Mouse (Mus musculus) lung, postnatal 14 days (tissue): ENCODE measurements at regions not wholly inside any gene's neighbourhood (a gene's known extent, or its start where the extent isn't known, plus 50 kb on each side); places are given as distances from the start of the nearest gene placed in this dataset.
"Not testable (repeated sequence)": the region's sequence is repeated elsewhere in the genome, so short reads cannot be mapped to it uniquely, and the experiment has no call there.

ENCODE experiments used
- DNase-seq: peaks from one replicate; pipeline ENCODE4 v3.0.0; 2021

DNA sequence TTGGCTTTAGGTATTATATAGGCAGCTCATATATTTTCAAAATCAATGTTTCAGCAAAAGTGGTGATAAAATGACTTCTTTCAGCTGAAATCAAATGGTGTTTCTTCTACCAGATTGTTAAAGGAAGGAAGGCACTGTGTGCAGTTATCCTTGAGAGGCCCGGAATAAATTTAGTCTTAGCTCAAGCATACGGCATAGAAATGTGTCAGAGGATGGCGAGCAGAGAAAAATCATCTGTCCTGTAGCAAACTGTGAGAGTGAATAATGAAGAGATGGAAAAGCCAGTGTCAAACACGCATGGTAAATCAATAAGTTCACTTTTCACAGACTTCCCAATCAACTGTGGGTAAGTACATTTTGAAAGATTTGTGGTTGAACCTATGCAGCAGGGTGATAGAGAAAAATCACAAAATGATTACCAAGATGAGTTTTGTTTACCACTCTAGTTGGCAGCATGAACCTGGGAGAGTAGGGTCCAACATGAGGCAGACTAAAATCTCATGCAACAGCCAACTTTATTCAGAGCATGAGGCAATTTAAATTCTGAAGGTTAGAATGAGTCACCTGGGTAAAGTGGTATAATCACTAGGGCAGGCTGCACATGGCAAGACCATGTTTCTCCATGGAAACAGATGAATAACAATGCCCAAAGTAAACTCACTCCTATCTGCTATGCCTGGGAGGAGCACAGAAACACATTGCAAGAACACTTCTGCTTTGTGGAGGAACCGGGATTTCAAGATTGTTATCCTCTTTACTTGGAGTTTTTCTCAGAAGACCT, 55.7 kb downstream of the AI429214 start:
- DNase-seq: no peak

DNA sequence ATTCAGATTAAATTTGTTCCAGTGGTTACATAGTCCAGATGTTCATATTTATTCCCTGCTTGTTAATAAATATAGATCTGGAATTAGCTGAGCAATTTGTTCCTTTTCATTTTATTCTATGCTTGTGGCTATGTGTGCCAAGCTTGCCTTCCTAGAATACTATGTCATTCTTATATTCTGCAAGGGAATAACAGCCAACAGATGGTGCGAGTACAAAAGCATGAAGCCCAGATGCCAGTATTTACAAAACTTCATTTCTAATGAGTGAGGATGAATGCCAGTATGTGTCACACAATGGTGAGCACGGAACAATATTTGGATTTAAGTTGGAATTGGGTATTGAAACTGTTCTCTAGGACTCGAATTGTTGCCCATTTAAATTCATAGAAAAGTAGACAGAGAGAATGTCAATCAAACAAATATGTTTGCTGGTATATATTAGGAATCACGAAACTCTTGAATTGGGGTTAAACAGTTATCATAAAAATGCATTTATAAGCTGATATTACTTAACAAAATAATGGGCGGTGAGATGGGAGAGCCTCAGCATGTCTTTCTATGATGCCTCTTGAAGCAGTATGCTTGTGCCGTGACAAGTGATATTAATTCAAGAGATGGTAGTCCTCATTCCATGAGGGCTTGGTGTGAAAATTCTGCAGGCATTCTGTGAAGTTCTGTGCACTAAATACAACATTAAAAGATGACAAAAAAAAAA, 56.7 kb downstream of the AI429214 start:
- DNase-seq: no peak

DNA sequence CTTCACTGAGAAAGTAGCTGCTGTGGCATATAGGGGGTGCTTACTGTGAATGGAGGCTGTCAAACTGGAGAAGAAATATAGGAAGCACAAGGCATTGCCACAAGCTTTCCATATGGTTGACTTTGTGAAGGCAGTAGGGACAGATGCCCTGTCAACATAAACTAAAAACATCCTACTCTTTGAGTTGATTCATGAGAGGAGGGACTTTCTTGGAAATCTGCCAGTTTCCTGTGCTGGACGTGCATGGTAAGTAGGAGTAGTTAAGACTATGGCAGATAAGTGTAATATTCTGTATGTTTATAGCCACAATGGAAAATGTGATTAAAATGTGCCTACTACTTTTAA, 57.3 kb downstream of the AI429214 start:
- DNase-seq: no peak

DNA sequence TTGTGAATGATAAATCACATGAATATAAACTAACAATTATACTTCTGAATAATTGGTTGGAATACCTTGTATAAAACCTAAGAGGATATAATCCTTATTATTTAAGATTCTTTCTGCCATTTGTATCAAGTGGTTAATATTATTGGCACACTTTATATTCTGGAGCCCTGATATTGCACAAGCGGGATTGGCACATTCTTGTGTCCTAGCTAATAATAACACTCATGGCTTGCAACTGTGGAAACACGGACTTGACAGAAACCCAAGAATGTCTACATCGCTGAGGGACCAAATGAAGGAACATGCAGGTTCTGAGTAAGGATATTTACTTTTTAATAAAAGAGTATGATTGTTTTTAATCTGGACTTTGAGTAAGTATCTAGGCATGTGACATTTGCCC, 63.0 kb downstream of the AI429214 start:
- peak; percentile 41 for DNase-seq

DNA sequence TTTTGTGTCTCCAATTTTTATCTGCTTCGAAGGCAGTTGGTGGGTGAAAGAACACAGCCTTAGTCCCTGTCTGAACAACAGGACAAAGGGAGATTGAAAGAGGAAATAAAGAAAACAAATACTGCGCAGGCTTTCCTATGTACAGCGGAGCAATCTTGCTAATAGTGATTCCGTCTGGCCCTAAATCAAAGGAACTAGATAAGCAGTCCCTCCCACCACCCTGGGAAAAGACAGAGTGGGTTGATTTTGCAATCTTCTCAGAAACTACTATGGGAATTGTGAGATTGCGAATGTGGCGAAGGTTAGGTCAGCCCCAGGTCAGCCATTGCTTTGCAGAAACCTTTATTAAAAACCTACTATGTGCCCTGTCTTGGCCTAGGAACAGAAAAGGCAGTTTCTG, 65.0 kb downstream of the AI429214 start:
- peak; percentile 2 for DNase-seq

DNA sequence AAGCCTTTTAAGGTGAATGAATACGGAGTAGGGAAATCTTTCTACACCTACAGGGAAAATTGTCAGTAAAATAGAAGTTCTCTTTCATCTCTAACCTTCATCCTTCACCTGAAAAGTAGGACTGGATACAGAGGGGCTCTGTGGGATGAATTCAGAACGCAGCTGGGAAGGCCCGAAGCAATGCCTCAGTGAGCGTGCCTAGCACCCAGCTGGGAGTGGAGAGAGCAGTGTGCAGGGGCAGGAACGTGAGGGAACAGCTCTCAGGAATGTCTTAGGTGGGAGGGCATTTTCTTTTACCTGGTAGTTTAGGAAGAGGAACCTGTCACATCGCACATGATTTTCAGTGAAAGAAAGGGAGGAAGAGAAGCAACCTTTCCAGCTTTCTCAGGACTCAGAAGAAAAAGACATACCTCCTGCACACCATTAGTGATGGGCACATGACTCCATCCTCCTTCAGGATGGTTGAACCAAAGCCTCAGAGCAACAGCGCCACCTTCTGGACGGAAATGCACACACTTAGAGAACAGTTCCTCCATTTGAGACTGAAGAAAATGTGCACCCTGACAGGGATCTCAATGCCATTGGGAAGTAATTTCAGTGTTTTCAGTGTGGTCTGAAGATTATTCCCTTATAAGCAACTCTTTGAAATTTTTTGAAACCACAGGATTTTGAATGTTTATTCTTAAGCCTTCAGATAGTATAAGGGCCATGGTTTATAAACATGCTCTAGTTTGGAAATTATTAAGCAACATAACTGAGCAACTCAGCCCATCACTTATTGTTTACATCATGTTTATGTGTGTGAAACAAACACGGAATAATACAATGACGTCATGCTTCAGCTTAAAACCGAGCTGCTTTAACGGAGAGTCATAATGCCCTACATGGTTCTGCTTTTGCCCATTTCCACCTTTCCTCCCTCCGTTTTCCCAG, 68.9 kb downstream of the AI429214 start:
- DNase-seq: peak; percentile 90

DNA sequence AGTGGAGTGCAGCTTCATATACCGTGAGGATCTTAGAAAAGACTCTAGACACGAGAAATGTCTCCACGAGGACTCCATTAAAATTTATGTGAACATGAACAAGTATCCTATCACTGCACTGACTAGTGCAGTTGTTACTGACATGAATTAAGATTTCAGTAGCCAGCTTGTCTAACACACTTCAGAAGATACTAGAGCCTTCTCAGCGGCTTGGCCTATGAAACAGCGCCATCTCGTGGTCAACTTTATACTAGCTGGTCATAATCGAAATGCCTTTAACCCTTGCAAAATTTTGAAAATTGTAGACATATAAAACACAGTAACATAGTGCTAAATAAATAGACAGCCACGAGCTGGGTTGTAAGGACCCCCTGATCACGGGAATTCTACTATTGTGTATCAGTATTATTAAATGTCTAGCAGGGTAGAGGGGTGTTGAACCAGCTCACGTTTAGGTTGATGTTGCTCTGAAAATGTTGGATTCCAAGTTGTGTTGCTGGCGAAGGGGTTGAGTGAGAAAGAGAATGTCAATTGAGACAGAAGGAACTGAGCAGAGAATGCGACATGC, 70.4 kb downstream of the AI429214 start:
- peak; percentile 89 for DNase-seq

DNA sequence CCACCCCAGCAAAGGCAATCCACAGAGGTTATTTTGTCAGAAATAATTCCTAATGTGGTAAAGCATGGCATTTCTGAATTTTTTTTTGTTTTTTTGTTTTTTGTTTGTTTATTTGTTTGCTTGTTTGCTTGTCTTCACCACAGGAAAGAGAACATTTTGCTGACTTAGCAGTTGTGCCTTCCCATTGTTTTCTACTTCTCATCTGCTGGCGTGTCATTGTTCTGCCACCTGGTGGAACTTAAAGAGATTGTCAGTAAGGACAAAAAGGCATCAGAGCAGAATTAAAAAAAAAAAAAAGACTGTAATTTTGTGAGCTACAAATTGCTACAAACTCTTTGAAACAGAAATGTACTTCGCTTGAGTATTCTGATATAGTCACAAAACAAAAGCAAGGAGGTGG, 79.5 kb downstream of the AI429214 start:
- peak; percentile 3 for DNase-seq

DNA sequence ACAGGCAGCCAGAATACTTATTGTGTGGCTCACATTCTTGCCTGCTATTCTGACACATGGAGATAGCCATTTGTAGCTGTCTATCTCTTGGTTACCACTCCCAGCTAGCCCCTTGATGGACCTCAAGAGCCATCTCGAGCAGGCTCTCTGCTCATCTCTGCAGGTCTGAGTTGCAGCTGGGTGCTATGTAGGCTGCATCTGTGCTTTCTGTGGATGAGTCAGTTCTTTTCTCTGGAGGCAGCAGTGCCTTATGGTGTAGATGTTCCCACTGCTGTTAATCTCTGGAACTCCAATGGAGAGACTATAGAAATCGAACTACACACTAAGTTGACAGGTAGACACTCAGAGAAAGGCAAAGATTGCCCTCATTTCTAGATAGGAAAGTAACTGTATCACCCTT, 106.3 kb downstream of the AI429214 start:
- DNase-seq: no peak

DNA sequence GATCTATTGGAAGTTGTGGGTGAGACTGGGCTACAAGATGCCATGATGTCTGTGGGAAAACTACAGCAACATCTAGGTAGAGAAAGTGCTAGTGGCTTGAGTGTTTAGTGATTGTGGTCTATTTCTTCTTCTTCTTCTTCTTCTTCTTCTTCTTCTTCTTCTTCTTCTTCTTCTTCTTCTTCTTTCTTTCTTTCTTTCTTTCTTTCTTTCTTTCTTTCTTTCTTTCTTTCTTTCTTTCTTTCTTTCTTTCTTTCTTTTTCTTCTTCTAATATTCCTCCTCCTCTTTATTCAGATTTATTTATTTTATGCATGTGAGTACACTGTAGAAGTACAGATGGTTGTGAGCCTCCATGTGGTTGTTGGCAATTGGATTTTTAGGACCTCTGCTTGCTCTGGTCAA, 119.0 kb downstream of the AI429214 start:
- DNase-seq: not testable (repeated sequence)

DNA sequence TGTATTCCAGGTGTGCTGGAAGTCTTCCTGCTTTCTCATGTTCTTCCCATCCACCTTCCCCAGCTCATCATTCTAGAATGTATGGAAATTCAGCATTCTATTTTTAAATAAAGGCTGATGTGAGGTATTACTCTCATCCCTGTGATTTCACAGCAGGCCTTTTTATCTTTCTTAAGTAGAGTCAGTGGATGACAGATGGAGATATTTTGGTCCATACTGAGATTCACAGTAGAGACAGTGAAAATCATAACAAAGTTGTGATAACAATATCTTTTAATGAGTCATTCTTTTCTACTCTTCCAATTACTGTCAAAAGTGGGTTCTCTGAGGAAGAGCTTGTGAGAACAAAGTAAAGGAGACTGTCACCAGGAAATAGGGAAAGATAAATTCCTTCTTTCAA, 132.4 kb downstream of the AI429214 start:
- no peak for DNase-seq

DNA sequence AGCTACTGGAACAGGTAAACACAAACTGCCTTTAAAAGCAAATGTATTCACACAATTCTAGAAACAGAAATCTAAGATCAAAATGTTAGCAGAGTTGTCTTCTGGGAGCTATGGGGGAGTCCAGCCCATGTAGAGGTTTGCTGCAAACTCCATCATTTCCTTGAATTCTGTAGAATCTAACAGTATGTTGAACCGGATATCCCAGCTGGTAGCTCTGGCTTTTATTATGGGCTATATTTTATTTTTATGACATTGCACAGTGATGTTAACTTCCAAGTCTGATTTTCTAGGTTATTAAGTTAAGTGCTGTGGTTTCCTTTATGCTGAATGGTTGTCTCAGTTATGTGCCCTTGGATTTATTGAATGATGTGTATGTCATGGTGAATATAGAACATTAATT, 136.3 kb downstream of the AI429214 start:
- no peak for DNase-seq

DNA sequence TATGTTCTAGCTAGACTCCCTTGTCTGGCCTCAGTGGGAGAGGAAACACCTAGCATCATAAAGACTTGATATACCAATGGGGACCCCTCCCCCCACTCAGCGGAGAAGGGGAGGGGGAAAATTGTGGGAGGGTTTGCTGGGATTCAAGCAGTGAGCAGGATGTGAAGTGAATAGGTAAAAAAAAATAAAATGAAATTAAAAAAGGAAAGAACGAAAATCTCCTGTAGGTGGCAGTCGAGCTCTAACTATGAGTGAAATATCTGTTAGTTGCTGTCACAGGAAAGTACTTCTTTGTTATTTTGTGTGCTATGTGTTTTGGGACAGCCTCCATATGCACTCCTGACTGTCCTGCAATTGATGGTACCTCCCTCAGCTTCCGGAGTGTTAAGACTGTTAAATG, 138.6 kb downstream of the AI429214 start:
- DNase-seq: no peak

DNA sequence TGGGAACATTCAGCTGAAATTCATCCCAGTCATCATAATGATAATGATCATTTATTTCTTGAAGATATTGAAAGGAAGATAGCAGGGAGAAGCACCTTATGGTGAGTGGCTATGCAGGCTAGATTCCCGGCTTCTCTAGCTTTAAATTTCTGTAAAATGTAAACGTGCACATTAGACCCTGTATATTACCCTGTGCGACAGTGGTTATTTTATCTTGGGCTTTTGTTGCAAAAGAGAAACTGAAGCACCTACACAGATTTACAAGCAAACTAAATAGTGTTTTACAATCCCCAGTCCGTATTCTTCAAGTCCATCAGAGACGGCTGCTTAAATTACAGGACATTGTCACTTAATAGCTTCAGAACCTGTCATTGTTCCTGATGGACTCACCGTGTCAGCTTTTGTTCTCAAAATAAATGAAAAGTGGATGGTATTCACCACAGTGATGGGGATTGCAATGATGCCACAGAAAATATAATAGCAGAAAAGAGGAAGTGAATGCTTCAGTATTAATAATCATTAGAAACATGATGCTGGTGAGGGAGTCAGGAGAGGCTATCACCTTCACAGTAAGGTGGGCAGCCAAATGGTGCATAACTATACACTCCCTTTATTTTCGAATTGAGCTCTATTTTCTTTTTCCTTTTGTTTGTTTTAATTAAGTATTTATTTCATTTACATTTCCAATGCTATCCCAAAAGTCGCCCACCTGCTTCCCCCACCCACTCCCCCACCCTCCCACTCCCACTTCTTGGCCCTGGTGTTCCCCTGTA, 141.0 kb downstream of the AI429214 start:
- DNase-seq: no peak

DNA sequence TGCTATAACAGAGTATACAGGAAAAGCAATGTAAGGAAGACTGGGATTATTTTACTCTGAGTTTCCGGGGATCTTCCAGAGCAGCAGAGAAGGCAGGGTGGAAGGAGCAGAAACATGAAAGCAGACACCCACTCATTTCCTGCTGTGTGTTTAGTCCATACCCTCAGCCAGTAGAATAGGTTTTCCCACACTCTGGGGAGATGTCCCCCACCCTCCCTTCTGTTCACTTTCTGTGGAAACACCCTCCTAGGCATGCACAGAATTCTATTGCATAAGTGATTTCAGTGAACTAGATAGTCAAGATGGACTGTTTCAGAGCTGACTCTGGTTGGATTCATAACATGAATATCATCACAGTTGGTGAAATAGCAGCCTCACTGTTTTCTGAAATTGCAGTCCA, 156.9 kb downstream of the AI429214 start:
- DNase-seq: no peak

DNA sequence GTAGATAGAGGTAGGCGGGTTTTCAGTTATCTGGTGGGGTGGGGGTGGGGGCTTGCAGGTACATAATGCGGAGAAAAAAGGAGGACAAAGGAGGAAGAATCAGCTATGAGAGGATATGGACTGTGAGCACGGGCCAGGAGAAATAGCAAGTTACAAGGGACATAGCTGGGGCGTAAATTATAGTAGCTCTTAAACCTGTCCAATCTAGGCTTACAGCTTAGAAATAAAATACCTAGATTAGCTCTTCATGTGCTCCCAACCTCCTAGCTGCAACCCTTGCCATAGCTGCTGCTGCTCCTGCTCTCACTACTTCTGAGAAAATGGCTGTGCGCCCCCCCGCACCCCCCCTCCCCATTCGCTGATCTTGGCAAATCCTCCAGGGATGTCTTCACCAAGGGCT, 161.0 kb downstream of the AI429214 start:
- no peak for DNase-seq

DNA sequence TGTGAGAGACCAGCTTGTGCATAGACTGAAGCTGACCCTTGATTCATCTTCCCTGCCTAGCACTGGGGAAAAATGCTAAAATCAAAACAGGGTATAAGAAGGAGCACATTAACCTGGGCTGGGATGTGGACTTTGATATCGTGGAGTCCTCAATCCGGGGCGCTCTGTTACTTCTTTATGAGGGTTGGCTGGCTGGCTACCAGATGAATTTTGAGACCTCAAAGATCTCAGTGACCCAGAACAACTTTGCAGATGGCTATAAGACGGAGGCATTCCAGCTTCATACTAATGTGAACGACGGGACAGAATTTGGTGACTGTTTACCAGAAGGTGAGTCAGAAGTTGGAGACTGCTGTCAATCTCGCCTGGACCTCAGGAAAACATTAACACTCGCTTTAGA, 161.5 kb downstream of the AI429214 start:
- DNase-seq: no peak

DNA sequence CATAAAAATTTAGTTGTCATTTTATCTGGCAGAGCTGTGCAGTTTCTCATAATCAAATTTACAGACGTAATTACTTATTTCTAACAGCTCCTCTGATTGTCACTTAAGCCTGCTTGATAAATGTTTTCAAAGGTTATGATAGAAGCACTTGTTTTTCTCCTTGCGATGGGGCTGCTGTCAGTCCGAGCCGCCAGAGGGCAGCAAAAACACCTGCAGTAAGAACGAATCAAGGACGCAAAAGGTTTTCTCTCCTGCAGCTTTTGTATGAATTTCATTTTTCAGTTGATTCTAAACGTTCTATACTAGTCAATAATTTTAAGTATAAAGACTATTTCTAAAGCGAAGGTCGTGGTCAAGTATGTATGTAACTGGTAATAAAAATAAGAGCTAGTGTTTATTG, 166.1 kb downstream of the AI429214 start:
- DNase-seq: peak; percentile 55

DNA sequence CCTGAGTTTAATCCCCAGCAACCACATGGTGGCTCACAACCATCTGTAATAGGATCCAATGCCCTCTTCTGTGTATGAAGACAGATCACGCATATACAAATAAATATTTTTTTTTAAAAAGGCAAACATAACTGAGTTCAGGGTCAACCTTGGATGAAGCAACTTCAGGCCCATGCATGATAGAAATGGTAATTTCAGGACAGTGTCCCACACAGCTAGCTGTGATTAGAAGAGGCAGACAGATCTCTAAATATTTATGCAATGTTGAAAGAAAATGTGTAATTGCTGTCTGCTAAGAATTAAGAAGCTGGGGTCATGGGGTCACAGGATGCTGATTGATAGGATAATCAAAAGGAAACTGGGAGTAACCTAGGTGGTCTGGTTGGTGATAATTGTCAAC, 203.5 kb downstream of the AI429214 start:
- DNase-seq: no peak

DNA sequence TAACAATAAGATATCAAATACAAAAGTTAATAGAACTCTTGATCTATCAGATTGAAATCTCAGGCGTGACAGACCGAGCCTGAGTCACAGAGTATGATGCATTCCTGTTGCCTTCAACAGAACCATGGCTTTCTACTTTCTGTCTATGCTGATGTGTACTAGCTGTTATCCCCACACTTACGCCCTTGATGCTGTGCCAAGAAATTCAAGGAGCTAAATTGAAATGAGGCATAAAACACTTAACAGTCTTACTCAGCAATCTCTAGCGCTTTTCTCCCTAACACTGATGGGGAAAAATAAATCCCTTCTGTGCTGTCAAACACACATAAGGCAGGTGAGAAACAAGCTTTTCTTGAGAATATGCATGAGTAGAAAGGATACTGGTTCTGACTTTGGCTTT, 222.5 kb downstream of the AI429214 start:
- no peak for DNase-seq

DNA sequence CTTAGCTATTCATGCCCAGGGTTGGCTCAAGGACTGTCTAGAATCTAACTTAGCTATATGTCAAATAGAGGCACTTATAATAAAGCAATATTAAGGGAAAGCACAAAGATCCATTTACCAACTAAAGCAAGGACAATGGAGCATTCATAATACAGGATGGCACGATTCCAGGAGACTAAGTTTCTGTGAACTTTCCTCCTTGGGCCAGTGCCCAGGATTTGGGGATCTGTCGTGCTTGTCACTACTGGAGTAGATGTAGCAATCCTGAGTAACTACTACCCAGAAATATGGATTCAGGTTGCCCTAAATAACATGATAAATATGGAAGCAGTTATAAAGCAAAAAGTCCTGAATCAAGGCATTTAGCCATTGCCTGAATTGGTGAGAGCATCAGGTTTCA, 233.7 kb downstream of the AI429214 start:
- DNase-seq: no peak

DNA sequence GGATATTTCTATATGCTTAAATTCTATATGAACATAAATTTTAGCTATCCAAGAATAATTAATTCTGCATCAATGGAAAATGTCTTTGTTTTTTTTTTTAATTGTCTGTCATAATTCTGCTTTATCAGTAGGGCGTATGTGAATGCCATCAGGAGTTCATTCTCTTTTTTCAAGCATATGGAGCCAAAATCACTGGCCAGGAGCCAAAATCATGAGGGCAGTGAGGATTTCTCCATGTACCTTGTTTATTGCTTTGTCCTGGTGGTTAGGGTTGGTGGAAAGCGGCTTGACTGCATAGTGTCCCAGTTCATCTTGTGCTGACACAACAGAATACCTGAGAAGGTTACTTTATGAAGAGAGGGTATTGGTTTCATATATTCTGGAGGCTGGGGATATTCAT, 243.9 kb downstream of the AI429214 start:
- no peak for DNase-seq

DNA sequence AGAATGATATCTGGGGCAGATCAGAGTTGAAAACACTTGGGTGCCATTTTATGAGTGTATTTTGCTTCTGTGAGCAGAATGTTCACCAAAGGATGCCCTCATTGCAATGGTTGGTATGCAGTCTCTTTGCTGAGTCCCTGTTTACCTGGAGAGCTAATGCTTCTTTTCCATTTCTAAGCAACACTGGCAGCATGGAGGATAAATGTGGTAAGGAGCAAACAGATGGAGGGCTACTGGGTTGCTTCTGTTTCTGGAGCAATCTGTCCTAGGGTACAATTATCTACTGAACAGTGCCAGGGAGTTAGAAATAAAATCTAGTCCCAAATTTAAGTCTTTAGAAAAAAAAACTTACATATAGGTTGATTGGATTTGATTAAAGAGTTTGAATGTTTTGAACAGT, 245.9 kb downstream of the AI429214 start:
- no peak for DNase-seq
